ENCODE assay signal across 18 mouse cellular contexts in genomic region chr14:74882754-74883153, GRCm38 (mm10).
DNase-seq lines count a peak whose midpoint lies in the region; ATAC-seq lines count a peak whose summit lies in the region.
"Had no signal": no experiment of that assay in that cellular context is flagged by ENCODE, and none has a peak within 500 bp of the region (broad histone marks: within the 10 kb centered on the region; RNA-seq: fewer than 3 reads in every experiment).

No protein-coding gene starts in this region.

- H3K4me3 ChIP-seq in heart, embryonic 13.5 days = no peak overlapping the region
- no peak overlapping the region for H3K4me3 ChIP-seq in embryonic facial prominence, embryonic 13.5 days
- H3K4me3 ChIP-seq: erythroblast, embryonic 14.5 days; hindbrain, embryonic 10.5 days; liver, embryonic 12.5 days; midbrain, embryonic 13.5 days; neural tube, embryonic 12.5 days had no signal

- H3K9ac ChIP-seq in heart, embryonic 13.5 days = no peak overlapping the region
- no peak overlapping the region for H3K9ac ChIP-seq in embryonic facial prominence, embryonic 13.5 days
- H3K9ac ChIP-seq: liver, embryonic 12.5 days; midbrain, embryonic 13.5 days; neural tube, embryonic 12.5 days had no signal

- H3K36me3 ChIP-seq in heart, embryonic 13.5 days = no peaks in the 10 kb centered on the region
- H3K36me3 ChIP-seq in embryonic facial prominence, embryonic 13.5 days = no peaks in the 10 kb centered on the region
- H3K36me3 ChIP-seq: hindbrain, embryonic 10.5 days; liver, embryonic 12.5 days; midbrain, embryonic 13.5 days; neural tube, embryonic 12.5 days had no signal

- H3K4me2 ChIP-seq in heart, embryonic 13.5 days = peak overlapping the region; percentile 45
- H3K4me2 ChIP-seq in embryonic facial prominence, embryonic 13.5 days = peak overlapping the region; percentile 28
- H3K4me2 ChIP-seq: liver, embryonic 12.5 days; midbrain, embryonic 13.5 days; neural tube, embryonic 12.5 days had no signal

- DNase-seq in heart, postnatal 36 days = no peak
- DNase-seq in 3T3-L1 (ENCODE audit: low read depth, low spot score) = peak; percentile 75
- peak; percentile 74 for DNase-seq in mesoderm, embryonic 11.5 days (ENCODE audit: low read depth, low spot score)
- DNase-seq in cerebellum, adult 8-10 months = no peak
- DNase-seq: cerebellum, adult 9-10 months; gastrocnemius, postnatal 36 days; kidney, postnatal 14 days; spleen, adult 18-20 months; thymus, postnatal 25 days had no signal

- WGBS in heart, embryonic 13.5 days = 45% methylated on average over 3 of the region's 3 CpGs
- 26% methylated on average over 3 of the region's 3 CpGs for WGBS in embryonic facial prominence, embryonic 13.5 days

- peaks cover 60% of the 10 kb centered on the region for H3K4me1 ChIP-seq in heart, embryonic 13.5 days
- H3K4me1 ChIP-seq in embryonic facial prominence, embryonic 13.5 days = peaks cover 76% of the 10 kb centered on the region

- intact Hi-C loops in heart, postnatal 36 days (cut with DNase I) = loop anchor here (5.0 kb wide), 1 partner anchor 35 kb away; no protein-coding TSS in a partner anchor

- no peak for ATAC-seq in heart, embryonic 13.5 days (ENCODE audit: extremely low read depth, insufficient number of reproducible peaks, low FRiP score, low TSS enrichment)
- no peak for ATAC-seq in embryonic facial prominence, embryonic 13.5 days (ENCODE audit: insufficient number of reproducible peaks, insufficient read depth, low FRiP score, low TSS enrichment, low read depth)
- no peak for ATAC-seq in megakaryocyte, adult 5-6 weeks (ENCODE audit: poor library complexity, severe bottlenecking)
- ATAC-seq: liver, embryonic 12.5 days; midbrain, embryonic 13.5 days; Patski had no signal

- peak overlapping the region; percentile 21 for H3K27ac ChIP-seq in heart, embryonic 13.5 days (replicated peaks)
- no peak overlapping the region for H3K27ac ChIP-seq in embryonic facial prominence, embryonic 13.5 days
- H3K27ac ChIP-seq: hindbrain, embryonic 10.5 days; liver, embryonic 12.5 days; midbrain, embryonic 13.5 days; neural tube, embryonic 12.5 days had no signal

- H3K9me3 ChIP-seq in heart, embryonic 13.5 days = no peaks in the 10 kb centered on the region
- H3K9me3 ChIP-seq in embryonic facial prominence, embryonic 13.5 days = no peaks in the 10 kb centered on the region
- H3K9me3 ChIP-seq: hindbrain, embryonic 10.5 days; liver, embryonic 12.5 days; midbrain, embryonic 13.5 days; neural tube, embryonic 12.5 days had no signal

- H3K27me3 ChIP-seq in heart, embryonic 13.5 days (replicated peaks) = no peaks in the 10 kb centered on the region
- no peaks in the 10 kb centered on the region for H3K27me3 ChIP-seq in embryonic facial prominence, embryonic 13.5 days
- H3K27me3 ChIP-seq: liver, embryonic 12.5 days; midbrain, embryonic 13.5 days; neural tube, embryonic 12.5 days; Patski had no signal

Comparison
In these comparisons a context has a peak if more than half of its experiments do, and no peak if none do; other contexts are left out.
1. DNase-seq: peak in 3T3-L1 (single experiment) and mesoderm, embryonic 11.5 days (single experiment); none in heart, postnatal 36 days (0 of 2) and cerebellum, adult 8-10 months (single experiment).